Mouse (Mus musculus) heart, adult 2 months (tissue): ENCODE results near the gene Med27.

ENCODE experiments used
- CTCF ChIP-seq: fragments of 200-600 bp; IDR thresholded peaks from 2 replicates; pipeline ENCODE4 v1.8.1; 2022; ENCODE audit warnings: antibody characterized with exemption, mild to moderate bottlenecking, moderate library complexity
- POLR2A ChIP-seq: fragments of 200-500 bp; IDR thresholded peaks from 2 replicates; pipeline ENCODE4 v1.6.1; 2011; ENCODE audit warnings: mild to moderate bottlenecking, low read depth, low read length, control low read depth; ENCODE audit not compliant: insufficient read depth

GRCm38 (mm10) chr2:29485519-29485918, 138.9 kb downstream of the Med27 start:
- TF ChIP-seq POLR2A (no peak), CTCF (no peak)
